Mouse (Mus musculus): ENCODE results near the gene Pla2g2e. TPM values are rescaled to one million over a fixed set of nuclear protein-coding genes. Genes with fewer than 3 reads are reported as not detected.

Gene Pla2g2e
- polyA plus RNA-seq, 1 experiment from 2014 or later: not detected

- no peaks in the 10 kb centered on the region for H3K4me1 ChIP-seq (replicated peaks; ENCODE audit: control insufficient read depth, insufficient read depth, low read length)
- ATAC-seq (replicated peaks; ENCODE audit: low FRiP score): no peak
- 88% methylated on average over 15 of the region's 15 CpGs for WGBS
- no peak overlapping the region for H3K27ac ChIP-seq (ENCODE audit: low read depth, low read length)
- no peak overlapping the region for H3K4me2 ChIP-seq (ENCODE audit: low read depth, low read length, severe bottlenecking)
- DNase-seq (ENCODE audit: low spot score): no peak
- no peak overlapping the region for H3K4me3 ChIP-seq (ENCODE audit: low read depth, low read length)
- no peaks in the 10 kb centered on the region for H3K27me3 ChIP-seq (ENCODE audit: control insufficient read depth, insufficient read depth, low read length)
- no peaks in the 10 kb centered on the region for H3K9me3 ChIP-seq (ENCODE audit: control insufficient read depth, low read length)
- H3K9ac ChIP-seq (ENCODE audit: low read length): no peak overlapping the region
- H3K36me3 ChIP-seq (ENCODE audit: control insufficient read depth, insufficient read depth, low read length): no peaks in the 10 kb centered on the region
These were observed 19.3 kb upstream of the Pla2g2e start for GRCm38 (mm10) chr4:138858446-138858845.

GRCm38 (mm10) chr4:138859245-138859644 lies 18.5 kb upstream of the Pla2g2e start:
- peak; percentile 82 for DNase-seq (ENCODE audit: low spot score)
- Histone ChIP-seq H3K36me3 (ENCODE audit: control insufficient read depth, insufficient read depth, low read length) (no peaks in the 10 kb centered on the region), H3K9me3 (ENCODE audit: control insufficient read depth, low read length) (no peaks in the 10 kb centered on the region), H3K27me3 (ENCODE audit: control insufficient read depth, insufficient read depth, low read length) (no peaks in the 10 kb centered on the region), H3K4me2 (ENCODE audit: low read depth, low read length, severe bottlenecking) (peak overlapping the region; percentile 54), H3K4me3 (ENCODE audit: low read depth, low read length) (peak overlapping the region; percentile 31), H3K27ac (ENCODE audit: low read depth, low read length) (no peak overlapping the region), H3K9ac (ENCODE audit: low read length) (peak overlapping the region; percentile 43; the same call in 1 of the 2 replicates), H3K4me1 (replicated peaks; ENCODE audit: control insufficient read depth, insufficient read depth, low read length) (no peaks in the 10 kb centered on the region)
- no peak for ATAC-seq (replicated peaks; ENCODE audit: low FRiP score)
- WGBS: 13% methylated on average over 9 of the region's 9 CpGs

GRCm38 (mm10) chr4:138859728-138860127 lies 18.0 kb upstream of the Pla2g2e start:
- Histone ChIP-seq H3K36me3 (ENCODE audit: control insufficient read depth, insufficient read depth, low read length) (no peaks in the 10 kb centered on the region), H3K4me1 (replicated peaks; ENCODE audit: control insufficient read depth, insufficient read depth, low read length) (no peaks in the 10 kb centered on the region), H3K9me3 (ENCODE audit: control insufficient read depth, low read length) (no peaks in the 10 kb centered on the region), H3K9ac (ENCODE audit: low read length) (peak overlapping the region; percentile 43; the same call in 1 of the 2 replicates), H3K4me2 (ENCODE audit: low read depth, low read length, severe bottlenecking) (peak overlapping the region; percentile 54), H3K27ac (ENCODE audit: low read depth, low read length) (no peak overlapping the region), H3K4me3 (ENCODE audit: low read depth, low read length) (peak overlapping the region; percentile 31), H3K27me3 (ENCODE audit: control insufficient read depth, insufficient read depth, low read length) (no peaks in the 10 kb centered on the region)
- ATAC-seq (replicated peaks; ENCODE audit: low FRiP score) (peak; percentile 69), DNase-seq (ENCODE audit: low spot score) (peak; percentile 91)
- 5% methylated on average over 13 of the region's 13 CpGs for WGBS

- WGBS: 73% methylated on average over 10 of the region's 10 CpGs
These were observed 14.3 kb upstream of the Pla2g2e start, which contains the start of gene Pla2g5 for GRCm38 (mm10) chr4:138863344-138863998. TSS of gene Pla2g5 (minus strand) at chr4:138863482.

GRCm38 (mm10) chr4:138865092-138865491 lies 12.7 kb upstream of the Pla2g2e start:
- H3K27me3 ChIP-seq (ENCODE audit: control insufficient read depth, insufficient read depth, low read length): no peaks in the 10 kb centered on the region
- DNase-seq (ENCODE audit: low spot score) (no peak), ATAC-seq (replicated peaks; ENCODE audit: low FRiP score) (no peak)
- no peak overlapping the region for H3K4me2 ChIP-seq (ENCODE audit: low read depth, low read length, severe bottlenecking)
- H3K27ac ChIP-seq (ENCODE audit: low read depth, low read length): no peak overlapping the region
- H3K9me3 ChIP-seq (ENCODE audit: control insufficient read depth, low read length): no peaks in the 10 kb centered on the region
- WGBS: 56% methylated on average over 5 of the region's 5 CpGs
- no peaks in the 10 kb centered on the region for H3K4me1 ChIP-seq (replicated peaks; ENCODE audit: control insufficient read depth, insufficient read depth, low read length)
- H3K36me3 ChIP-seq (ENCODE audit: control insufficient read depth, insufficient read depth, low read length): no peaks in the 10 kb centered on the region
- H3K4me3 ChIP-seq (ENCODE audit: low read depth, low read length): no peak overlapping the region
- no peak overlapping the region for H3K9ac ChIP-seq (ENCODE audit: low read length)

More at GRCm38 (mm10) chr4:138863344-138863998, 14.3 kb upstream of the Pla2g2e start, which contains the start of gene Pla2g5:
- ATAC-seq (replicated peaks; ENCODE audit: low FRiP score) (no peak), DNase-seq (ENCODE audit: low spot score) (no peak)
- Histone ChIP-seq H3K4me1 (replicated peaks; ENCODE audit: control insufficient read depth, insufficient read depth, low read length) (no peaks in the 10 kb centered on the region), H3K27ac (ENCODE audit: low read depth, low read length) (no peak within 1 kb of the TSS), H3K27me3 (ENCODE audit: control insufficient read depth, insufficient read depth, low read length) (no peaks in the 10 kb centered on the region), H3K36me3 (ENCODE audit: control insufficient read depth, insufficient read depth, low read length) (no peaks in the 10 kb centered on the region), H3K9me3 (ENCODE audit: control insufficient read depth, low read length) (no peaks in the 10 kb centered on the region), H3K4me3 (ENCODE audit: low read depth, low read length) (no peak within 1 kb of the TSS), H3K4me2 (ENCODE audit: low read depth, low read length, severe bottlenecking) (no peak within 1 kb of the TSS), H3K9ac (ENCODE audit: low read length) (no peak within 1 kb of the TSS)

- Histone ChIP-seq H3K4me2 (ENCODE audit: low read depth, low read length, severe bottlenecking) (no peak overlapping the region), H3K27me3 (ENCODE audit: control insufficient read depth, insufficient read depth, low read length) (no peaks in the 10 kb centered on the region), H3K9me3 (ENCODE audit: control insufficient read depth, low read length) (no peaks in the 10 kb centered on the region), H3K4me3 (ENCODE audit: low read depth, low read length) (no peak overlapping the region), H3K36me3 (ENCODE audit: control insufficient read depth, insufficient read depth, low read length) (no peaks in the 10 kb centered on the region), H3K9ac (ENCODE audit: low read length) (no peak overlapping the region), H3K27ac (ENCODE audit: low read depth, low read length) (no peak overlapping the region), H3K4me1 (replicated peaks; ENCODE audit: control insufficient read depth, insufficient read depth, low read length) (no peaks in the 10 kb centered on the region)
- 65% methylated on average over 6 of the region's 6 CpGs for WGBS
- no peak for ATAC-seq (replicated peaks; ENCODE audit: low FRiP score)
- no peak for DNase-seq (ENCODE audit: low spot score)
These were observed 11.8 kb upstream of the Pla2g2e start for GRCm38 (mm10) chr4:138865991-138866390.

- H3K27me3 ChIP-seq (ENCODE audit: control insufficient read depth, insufficient read depth, low read length): no peaks in the 10 kb centered on the region
- DNase-seq (ENCODE audit: low spot score): peak; percentile 81
- H3K4me1 ChIP-seq (replicated peaks; ENCODE audit: control insufficient read depth, insufficient read depth, low read length): no peaks in the 10 kb centered on the region
- no peak overlapping the region for H3K9ac ChIP-seq (ENCODE audit: low read length)
- no peak overlapping the region for H3K27ac ChIP-seq (ENCODE audit: low read depth, low read length)
- no peak for ATAC-seq (replicated peaks; ENCODE audit: low FRiP score)
- H3K4me2 ChIP-seq (ENCODE audit: low read depth, low read length, severe bottlenecking): no peak overlapping the region
- 14% methylated on average over 7 of the region's 7 CpGs for WGBS
- no peaks in the 10 kb centered on the region for H3K9me3 ChIP-seq (ENCODE audit: control insufficient read depth, low read length)
- H3K4me3 ChIP-seq (ENCODE audit: low read depth, low read length): no peak overlapping the region
- no peaks in the 10 kb centered on the region for H3K36me3 ChIP-seq (ENCODE audit: control insufficient read depth, insufficient read depth, low read length)
These were observed 11.3 kb upstream of the Pla2g2e start for GRCm38 (mm10) chr4:138866413-138866812.

- H3K4me3 ChIP-seq (ENCODE audit: low read depth, low read length): no peak overlapping the region
- H3K9ac ChIP-seq (ENCODE audit: low read length): no peak overlapping the region
- ATAC-seq (replicated peaks; ENCODE audit: low FRiP score) (no peak), DNase-seq (ENCODE audit: low spot score) (no peak)
- no peaks in the 10 kb centered on the region for H3K9me3 ChIP-seq (ENCODE audit: control insufficient read depth, low read length)
- H3K4me2 ChIP-seq (ENCODE audit: low read depth, low read length, severe bottlenecking): no peak overlapping the region
- no peaks in the 10 kb centered on the region for H3K4me1 ChIP-seq (replicated peaks; ENCODE audit: control insufficient read depth, insufficient read depth, low read length)
- no peaks in the 10 kb centered on the region for H3K27me3 ChIP-seq (ENCODE audit: control insufficient read depth, insufficient read depth, low read length)
- no peak overlapping the region for H3K27ac ChIP-seq (ENCODE audit: low read depth, low read length)
- 58% methylated on average over 8 of the region's 8 CpGs for WGBS
- no peaks in the 10 kb centered on the region for H3K36me3 ChIP-seq (ENCODE audit: control insufficient read depth, insufficient read depth, low read length)
These were observed 9.1 kb upstream of the Pla2g2e start for GRCm38 (mm10) chr4:138868666-138869065.

GRCm38 (mm10) chr4:138873864-138874263 lies 3.9 kb upstream of the Pla2g2e start, which contains the start of gene Gm13030:
TSS of gene Gm13030 (minus strand) at chr4:138873964.
- DNase-seq (ENCODE audit: low spot score) (no peak), ATAC-seq (replicated peaks; ENCODE audit: low FRiP score) (no peak)
- WGBS: 89% methylated on average over 6 of the region's 6 CpGs
- Histone ChIP-seq H3K4me2 (ENCODE audit: low read depth, low read length, severe bottlenecking) (no peak within 1 kb of the TSS), H3K9ac (ENCODE audit: low read length) (no peak within 1 kb of the TSS), H3K4me1 (replicated peaks; ENCODE audit: control insufficient read depth, insufficient read depth, low read length) (no peaks in the 10 kb centered on the region), H3K36me3 (ENCODE audit: control insufficient read depth, insufficient read depth, low read length) (no peaks in the 10 kb centered on the region), H3K4me3 (ENCODE audit: low read depth, low read length) (no peak within 1 kb of the TSS), H3K9me3 (ENCODE audit: control insufficient read depth, low read length) (no peaks in the 10 kb centered on the region), H3K27me3 (ENCODE audit: control insufficient read depth, insufficient read depth, low read length) (no peaks in the 10 kb centered on the region), H3K27ac (ENCODE audit: low read depth, low read length) (no peak within 1 kb of the TSS)
